Mouse (Mus musculus) kidney, embryonic 16.5 days (tissue): ENCODE data around the gene Anp32a. TPM values are rescaled to one million over a fixed set of nuclear protein-coding genes. Genes with fewer than 3 reads are reported as not detected.

Experiments
- ATAC-seq: fragments of 200-750 bp; cut with Nextera tagmentation; 2 replicates; pipeline ENCODE4 v1.8.0; 2017; ENCODE audit warnings: moderate TSS enrichment; ENCODE audit not compliant: low FRiP score, low TSS enrichment
- H3K27ac ChIP-seq: fragments of 300-500 bp; sonication (generic); 2 replicates; pipeline ENCODE4 v1.5.1; 2014; ENCODE audit warnings: low read length
- H3K27me3 ChIP-seq: fragments of 300-500 bp; sonication (generic); 2 replicates; pipeline ENCODE4 v1.6.1; 2014; ENCODE audit warnings: low read length, control low read depth, mixed read lengths; ENCODE audit not compliant: insufficient read depth
- H3K36me3 ChIP-seq: fragments of 300-500 bp; sonication (generic); 2 replicates; pipeline ENCODE4 v1.6.1; 2014; ENCODE audit warnings: low read length, control low read depth, mixed read lengths; ENCODE audit not compliant: insufficient read depth
- H3K4me1 ChIP-seq: fragments of 300-500 bp; sonication (generic); 2 replicates; pipeline ENCODE4 v1.6.1; 2014; ENCODE audit warnings: low read length, control low read depth, mixed read lengths; ENCODE audit not compliant: insufficient read depth
- H3K4me2 ChIP-seq: fragments of 300-500 bp; sonication (generic); replicated peaks from 2 replicates; pipeline ENCODE4 v1.6.1; 2014; ENCODE audit warnings: low read depth, low read length
- H3K4me3 ChIP-seq: fragments of 300-500 bp; sonication (generic); 2 replicates; pipeline ENCODE4 v1.5.1; 2014; ENCODE audit warnings: mild to moderate bottlenecking, low read length
- H3K9ac ChIP-seq: fragments of 300-500 bp; sonication (generic); replicated peaks from 2 replicates; pipeline ENCODE4 v1.6.1; 2014; ENCODE audit warnings: low read length
- H3K9me3 ChIP-seq: fragments of 300-500 bp; sonication (generic); 2 replicates; pipeline ENCODE4 v1.6.1; 2016; ENCODE audit warnings: low read length, control low read depth
- WGBS: fragments of 180-500 bp; shearing (Covaris S2); extraction: QIAGEN DNeasy Blood & Tissue Kit; methylation state at CpG from one replicate; pipeline ENCODE4 v1.1.7; 2014; 5-methylcytosine and 5-hydroxymethylcytosine counted together
- polyA plus RNA-seq: library from polyadenylated mRNA; unstranded; fragments of >200 nt; fragmentation: Nextera tagmentation; extraction: Ambion mirVana; gene quantifications from 2 replicates; pipeline ENCODE4 v1.2.1, GENCODE M21; 2015

Anp32a gene
- polyA plus RNA-seq, 1 experiment from 2014 or later, result 196 TPM

DNA sequence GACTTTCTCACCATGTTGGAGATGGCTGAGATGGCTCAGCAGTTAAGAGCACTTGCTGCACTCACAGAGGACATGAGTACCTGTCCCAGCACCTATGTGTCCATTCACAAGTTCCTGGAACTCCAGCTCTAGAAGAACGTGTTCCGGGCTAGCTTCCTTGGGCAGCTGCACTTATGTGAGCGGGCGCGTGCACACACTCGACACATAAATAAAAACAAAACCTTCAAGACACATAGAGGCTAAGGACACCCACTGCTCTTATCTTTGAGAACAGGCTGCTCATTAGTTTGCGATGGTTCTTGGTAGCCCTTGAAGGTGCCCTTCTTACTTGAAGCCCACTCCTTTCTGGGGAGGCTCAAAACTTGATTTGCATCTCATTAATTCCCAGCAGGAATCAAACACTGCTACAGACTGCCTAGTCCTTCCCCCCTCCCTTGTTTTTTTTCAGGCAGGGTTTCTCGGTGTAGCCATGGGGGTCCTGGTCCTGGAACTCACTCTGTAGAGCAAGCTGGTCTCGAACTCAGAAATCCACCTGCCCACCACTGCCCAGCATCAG is 2.4 kb upstream of the Anp32a start:
- Histone ChIP-seq H3K4me3 (no peak overlapping the region), H3K36me3 (no peaks in the 10 kb centered on the region), H3K4me1 (peaks cover 3% of the 10 kb centered on the region; the same call in 1 of the 2 replicates), H3K9me3 (0 out of 2 replicates have a peak, but pooled peaks cover 5% of the 10 kb centered on the region), H3K4me2 (no peak overlapping the region), H3K27ac (peak overlapping the region; percentile 61; the same call in 1 of the 2 replicates), H3K9ac (no peak overlapping the region), H3K27me3 (no peaks in the 10 kb centered on the region)
- 79% methylated on average over 9 of the region's 9 CpGs for WGBS
- no peak for ATAC-seq

DNA sequence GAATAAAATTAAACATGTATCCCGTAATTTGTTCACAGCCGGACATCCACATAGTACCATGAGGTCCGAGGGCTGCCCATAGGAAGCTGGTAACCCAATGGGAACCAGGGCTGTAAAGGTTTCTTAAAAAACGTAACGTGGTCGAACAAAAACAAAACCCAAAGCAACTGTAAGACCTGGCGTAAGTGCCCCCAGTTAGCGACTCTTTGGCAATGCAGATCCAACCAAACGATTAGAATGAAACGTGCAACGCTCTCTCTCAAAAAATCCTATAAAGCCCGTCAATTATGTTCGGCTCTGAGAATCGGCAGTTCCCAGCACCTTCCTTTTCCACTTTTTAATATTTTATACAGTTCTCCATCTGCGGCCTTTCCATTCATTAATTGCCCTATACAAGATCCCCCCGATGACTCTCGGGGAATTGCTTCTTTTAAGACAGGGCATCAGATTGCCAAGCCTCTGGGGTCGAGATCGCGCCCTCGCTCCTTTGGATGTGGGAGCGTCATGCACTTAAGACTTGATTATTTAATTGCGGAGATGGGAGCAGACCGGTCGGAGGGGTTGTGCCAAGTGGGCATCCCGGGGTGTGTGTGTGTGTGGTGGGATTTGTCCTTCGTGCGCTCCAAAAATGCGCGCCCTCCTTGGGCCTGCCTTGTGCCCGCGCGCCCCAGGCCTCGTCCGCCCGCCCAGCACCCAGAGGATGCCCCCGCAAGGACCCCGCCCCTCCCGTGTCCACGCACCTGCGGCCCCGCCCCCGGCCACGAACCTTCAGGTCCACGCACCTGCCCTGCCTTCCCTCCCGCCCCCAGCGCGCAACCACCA is 581 bp upstream of the Anp32a start:
- Histone ChIP-seq H3K27ac (peak overlapping the region; percentile 64; the same call in 1 of the 2 replicates), H3K36me3 (no peaks in the 10 kb centered on the region), H3K27me3 (no peaks in the 10 kb centered on the region), H3K4me3 (peak overlapping the region; percentile 68), H3K4me2 (peak overlapping the region; percentile 90), H3K4me1 (peaks cover 11% of the 10 kb centered on the region), H3K9ac (peak overlapping the region; percentile 79), H3K9me3 (no peaks in the 10 kb centered on the region)
- WGBS, result under 1% methylated on average over 41 of the region's 48 CpGs
- ATAC-seq, result peak; percentile 10

DNA sequence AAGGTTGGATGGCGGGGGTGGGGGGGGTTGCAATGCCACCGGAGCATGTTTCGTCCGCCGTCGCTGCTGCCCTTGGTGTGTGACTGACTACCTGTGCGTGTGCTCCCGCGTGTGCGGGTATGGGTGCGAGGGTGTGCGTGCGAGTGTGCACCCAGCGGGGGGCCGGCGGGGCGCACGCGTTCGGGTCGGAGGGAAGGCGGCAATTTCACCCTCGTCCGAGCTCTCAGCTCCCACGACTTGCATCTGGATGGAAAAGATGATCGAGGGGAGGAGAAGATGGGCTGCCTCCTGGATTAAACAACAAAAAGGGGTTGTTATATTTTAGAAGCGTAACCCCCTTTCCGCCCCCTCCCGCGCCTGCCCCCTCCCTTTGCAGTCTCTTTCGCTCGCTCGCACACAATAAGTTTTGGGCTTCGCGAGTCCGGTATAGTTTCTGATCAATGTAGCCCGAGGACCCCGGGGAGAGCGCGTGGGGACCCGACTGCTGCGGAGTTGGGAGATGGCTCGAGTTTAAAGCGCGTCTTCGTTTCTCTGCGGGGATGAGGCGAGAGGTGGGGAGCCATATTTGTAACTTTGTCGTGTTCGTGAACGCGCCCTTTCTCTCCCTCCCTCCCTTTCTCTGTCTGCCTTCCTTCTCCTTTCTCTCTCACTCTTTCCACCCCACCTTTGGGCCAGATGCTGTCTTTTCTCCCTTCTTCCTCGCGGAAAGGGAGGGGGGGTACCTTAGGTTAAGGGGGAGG is 778 bp downstream of the Anp32a start:
- H3K9ac ChIP-seq, result peak overlapping the region; percentile 99
- WGBS, result under 1% methylated on average over 53 of the region's 54 CpGs
- H3K9me3 ChIP-seq, result no peaks in the 10 kb centered on the region
- no peaks in the 10 kb centered on the region for H3K36me3 ChIP-seq
- H3K4me2 ChIP-seq, result peak overlapping the region; percentile 76
- no peaks in the 10 kb centered on the region for H3K27me3 ChIP-seq
- ATAC-seq, result no peak
- H3K4me1 ChIP-seq, result peaks cover 24% of the 10 kb centered on the region
- H3K4me3 ChIP-seq, result peak overlapping the region; percentile 68
- H3K27ac ChIP-seq, result peak overlapping the region; percentile 100

DNA sequence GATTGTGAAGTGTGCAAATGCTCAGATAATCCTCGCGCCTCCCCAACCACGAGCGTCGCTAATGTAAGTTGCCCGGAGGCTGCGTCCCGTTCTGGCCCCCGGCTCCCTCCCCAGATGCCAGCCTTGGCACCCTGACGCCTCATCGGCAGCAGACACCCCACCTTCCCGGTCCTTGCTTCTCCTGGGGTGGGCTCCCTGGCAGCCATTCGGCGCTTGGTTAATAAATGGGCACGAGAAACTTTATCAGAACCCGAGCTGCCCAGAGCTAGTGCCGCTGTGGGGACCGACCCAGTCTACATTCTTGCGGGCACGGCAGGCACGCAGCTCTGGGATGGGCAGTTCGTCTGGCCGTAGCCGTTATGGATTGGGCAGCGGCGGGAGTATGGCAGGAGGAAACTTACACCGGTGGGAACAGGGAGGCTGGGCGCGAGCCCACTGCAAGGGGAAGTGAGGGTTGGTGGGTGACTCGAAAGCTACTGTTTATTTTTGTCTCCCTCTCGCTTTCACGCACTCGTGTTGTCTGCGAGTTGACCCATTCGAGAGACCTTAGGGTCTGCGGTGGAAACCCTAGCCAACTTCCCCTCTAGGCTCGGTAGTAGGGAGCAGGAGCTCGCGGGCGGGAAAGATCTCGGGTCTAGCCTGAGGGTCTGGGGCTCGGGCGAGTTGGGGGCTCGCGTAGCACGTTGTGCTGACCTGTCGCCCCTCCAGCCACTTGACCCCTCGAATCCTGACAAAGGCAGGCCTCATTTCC is 1.5 kb downstream of the Anp32a start:
- peak overlapping the region; percentile 100 for H3K27ac ChIP-seq
- H3K4me3 ChIP-seq, result peak overlapping the region; percentile 68
- H3K36me3 ChIP-seq, result no peaks in the 10 kb centered on the region
- peak overlapping the region; percentile 99 for H3K9ac ChIP-seq
- WGBS, result under 1% methylated on average over 48 of the region's 48 CpGs
- no peaks in the 10 kb centered on the region for H3K9me3 ChIP-seq
- H3K4me1 ChIP-seq, result peaks cover 30% of the 10 kb centered on the region
- H3K4me2 ChIP-seq, result peak overlapping the region; percentile 76
- peak; percentile 21 for ATAC-seq
- no peaks in the 10 kb centered on the region for H3K27me3 ChIP-seq

DNA sequence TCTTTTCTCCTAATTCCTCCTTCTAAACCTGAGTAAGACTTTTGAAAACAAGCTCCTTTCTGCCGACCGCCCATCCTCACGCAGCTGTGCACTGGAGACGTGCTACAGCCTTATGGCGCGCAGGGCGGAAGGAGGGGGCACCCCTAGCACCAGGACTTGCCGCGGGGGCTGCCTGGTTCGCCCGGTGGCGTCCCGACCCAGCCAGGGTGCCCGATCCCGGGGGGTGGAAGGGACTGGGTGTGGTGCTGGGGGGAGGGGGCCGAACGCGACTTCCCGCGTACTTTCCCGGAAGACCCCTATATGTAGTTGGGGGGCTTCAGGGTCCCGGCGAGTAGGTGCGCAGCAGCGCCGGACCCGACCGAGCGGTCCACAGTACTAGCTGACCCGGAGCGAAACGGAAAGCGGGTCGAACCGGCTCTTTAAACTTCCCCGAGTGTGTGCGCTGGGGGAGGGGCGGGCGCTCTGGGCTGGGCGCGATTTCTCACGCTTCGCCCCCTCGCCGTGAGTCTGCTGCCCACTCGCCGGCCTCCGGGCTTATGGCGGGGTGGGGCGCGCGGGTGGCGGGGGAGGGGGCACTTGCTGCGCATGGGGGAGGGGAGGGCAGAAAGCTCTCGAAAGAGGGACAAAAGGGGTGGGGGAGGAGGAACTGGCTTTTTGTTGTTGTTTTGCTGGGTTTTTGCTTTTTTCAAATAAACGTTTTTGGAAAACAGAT is 2.3 kb downstream of the Anp32a start:
- peak overlapping the region; percentile 100 for H3K27ac ChIP-seq
- WGBS, result under 1% methylated on average over 49 of the region's 56 CpGs
- H3K4me3 ChIP-seq, result peak overlapping the region; percentile 68
- peaks cover 36% of the 10 kb centered on the region for H3K4me1 ChIP-seq
- peak overlapping the region; percentile 99 for H3K9ac ChIP-seq
- H3K27me3 ChIP-seq, result no peaks in the 10 kb centered on the region
- H3K9me3 ChIP-seq, result no peaks in the 10 kb centered on the region
- peak; percentile 65 for ATAC-seq
- peak overlapping the region; percentile 76 for H3K4me2 ChIP-seq
- H3K36me3 ChIP-seq, result no peaks in the 10 kb centered on the region

DNA sequence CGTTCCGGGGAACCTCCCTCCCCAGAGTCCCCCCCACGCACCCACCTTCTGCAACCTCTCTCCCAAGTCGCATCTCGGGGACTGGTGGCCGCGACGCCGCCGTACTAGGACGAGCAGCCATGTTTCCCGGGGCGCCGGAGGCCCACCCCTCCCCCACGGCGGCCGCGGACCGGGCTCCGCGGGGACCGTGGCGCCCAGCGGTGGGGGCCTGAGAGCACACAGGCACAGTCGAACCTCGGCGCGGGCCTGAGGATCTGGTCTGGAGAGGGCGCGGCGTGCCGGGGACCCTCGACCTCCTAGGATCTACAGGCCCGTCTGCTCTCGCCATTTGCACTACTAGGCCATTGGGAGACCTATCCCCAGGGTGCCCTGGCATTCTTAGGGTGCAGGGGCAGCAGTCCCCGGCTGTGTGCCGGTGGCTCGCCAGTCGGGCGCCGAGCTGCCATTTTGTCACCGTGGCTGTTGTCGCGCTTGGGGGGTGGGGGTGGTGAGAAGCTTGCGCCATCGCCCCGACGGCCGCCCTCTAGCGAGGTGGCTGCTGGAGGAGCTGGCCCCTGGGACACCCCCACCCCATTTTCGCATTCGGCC is 2.9 kb downstream of the Anp32a start:
- 0% methylated on average over 44 of the region's 52 CpGs for WGBS
- peak overlapping the region; percentile 68 for H3K4me3 ChIP-seq

DNA sequence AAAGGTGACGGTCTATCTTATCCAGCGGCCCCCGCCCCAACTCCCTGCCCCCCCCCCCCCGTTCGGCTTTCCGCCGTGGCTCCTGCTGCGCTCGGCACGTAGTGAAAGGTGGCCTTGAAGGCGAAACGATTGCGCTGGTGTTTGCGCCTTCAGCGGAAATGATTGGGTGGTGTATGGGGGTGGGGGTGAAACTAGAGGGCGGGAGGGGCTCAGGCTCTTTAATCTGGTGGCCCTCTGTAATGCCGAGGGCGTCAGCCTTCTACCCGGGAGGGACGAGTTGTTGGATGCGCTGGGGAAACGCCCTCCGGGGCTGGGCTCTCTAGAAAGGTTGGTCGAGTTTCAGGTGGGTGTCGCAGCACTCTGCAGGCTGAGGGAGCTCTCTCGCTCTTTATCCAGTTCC is 3.5 kb downstream of the Anp32a start:
- H3K27me3 ChIP-seq, result no peaks in the 10 kb centered on the region
- H3K4me3 ChIP-seq, result peak overlapping the region; percentile 68
- no peaks in the 10 kb centered on the region for H3K36me3 ChIP-seq
- peaks cover 35% of the 10 kb centered on the region for H3K4me1 ChIP-seq
- H3K9me3 ChIP-seq, result no peaks in the 10 kb centered on the region
- H3K27ac ChIP-seq, result peak overlapping the region; percentile 100
- 0% methylated on average over 25 of the region's 26 CpGs for WGBS
- peak overlapping the region; percentile 99 for H3K9ac ChIP-seq
- H3K4me2 ChIP-seq, result peak overlapping the region; percentile 76
- ATAC-seq, result peak; percentile 28

More for the DNA sequence above, 2.9 kb downstream of the Anp32a start:
- H3K9ac ChIP-seq, result peak overlapping the region; percentile 99
- H3K4me1 ChIP-seq, result peaks cover 36% of the 10 kb centered on the region
- no peaks in the 10 kb centered on the region for H3K36me3 ChIP-seq
- H3K27ac ChIP-seq, result peak overlapping the region; percentile 100
- H3K4me2 ChIP-seq, result peak overlapping the region; percentile 76
- no peaks in the 10 kb centered on the region for H3K9me3 ChIP-seq
- peak; percentile 3; the same call in 1 of the 2 replicates for ATAC-seq
- no peaks in the 10 kb centered on the region for H3K27me3 ChIP-seq

DNA sequence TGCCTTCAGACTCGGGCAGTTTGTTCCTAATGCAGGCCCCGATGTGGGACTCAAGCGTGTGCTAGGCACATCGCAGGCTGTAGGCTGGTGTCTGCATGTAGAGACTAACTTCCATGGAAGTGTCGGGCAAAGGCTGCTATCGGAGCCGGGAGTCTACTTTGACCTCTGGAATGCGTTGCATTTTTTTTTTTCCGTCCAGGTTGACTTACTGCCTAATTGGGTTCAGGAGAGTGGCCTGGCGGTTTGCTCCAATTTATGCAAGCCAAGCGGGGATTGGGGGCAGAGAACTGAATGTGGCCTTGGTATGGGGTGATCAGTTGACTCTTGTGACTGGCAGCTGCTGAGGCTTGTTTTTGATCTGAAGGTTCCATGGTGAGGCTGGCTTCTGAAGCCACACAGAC is 4.0 kb downstream of the Anp32a start:
- peak overlapping the region; percentile 68 for H3K4me3 ChIP-seq
- H3K9ac ChIP-seq, result peak overlapping the region; percentile 99
- peak overlapping the region; percentile 100 for H3K27ac ChIP-seq
- ATAC-seq, result no peak
- no peaks in the 10 kb centered on the region for H3K9me3 ChIP-seq
- no peaks in the 10 kb centered on the region for H3K27me3 ChIP-seq
- peaks cover 39% of the 10 kb centered on the region for H3K4me1 ChIP-seq
- H3K4me2 ChIP-seq, result peak overlapping the region; percentile 76
- 7% methylated on average over 11 of the region's 11 CpGs for WGBS
- H3K36me3 ChIP-seq, result no peaks in the 10 kb centered on the region
